Mouse (Mus musculus): ENCODE results near the gene Nav2. TPM values are rescaled to one million over a fixed set of nuclear protein-coding genes. Genes with fewer than 3 reads are reported as not detected.

Nav2 gene
- polyA plus RNA-seq, 1 experiment from 2014 or later = 6.0 TPM

DNA sequence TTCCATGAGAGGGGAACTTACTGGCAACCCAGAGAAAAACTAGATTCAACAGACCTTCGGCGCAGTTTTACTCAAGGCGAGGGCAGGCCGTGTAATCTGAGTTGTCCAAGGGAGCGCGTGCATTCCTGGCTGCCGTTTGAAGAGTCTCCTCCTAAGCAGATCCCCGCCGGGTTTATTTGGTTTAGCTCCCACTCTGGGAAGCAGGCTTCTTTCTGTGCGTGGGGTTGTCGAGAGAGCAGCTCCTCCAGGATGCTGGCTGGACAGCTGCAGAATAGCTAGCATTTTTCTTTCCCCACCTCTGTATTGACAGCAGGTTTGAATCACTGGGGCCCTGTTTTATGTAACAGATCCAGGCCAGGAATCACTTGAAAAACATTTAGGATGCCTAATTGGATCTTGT, 529.4 kb downstream of the Nav2 start:
- 12% methylated on average over 11 of the region's 11 CpGs for WGBS
- no peak overlapping the region for H3K9ac ChIP-seq (ENCODE audit: low read length)
- H3K9me3 ChIP-seq (ENCODE audit: control insufficient read depth, low read length) = no peaks in the 10 kb centered on the region
- H3K4me2 ChIP-seq (replicated peaks; ENCODE audit: low read depth) = no peak overlapping the region
- ATAC-seq (ENCODE audit: low FRiP score, low TSS enrichment) (0 out of 2 replicates have a peak, but pooled peaks have one; percentile 17), DNase-seq (ENCODE audit: low spot score) (peak; percentile 33)
- no peak overlapping the region for H3K4me3 ChIP-seq (ENCODE audit: low read depth, low read length)
- H3K27ac ChIP-seq (replicated peaks) = no peak overlapping the region; the same call in 1 of the 2 replicates
- 0 out of 2 replicates have a peak, but pooled peaks cover 4% of the 10 kb centered on the region for H3K4me1 ChIP-seq (replicated peaks; ENCODE audit: control insufficient read depth, insufficient read depth)
- H3K36me3 ChIP-seq (ENCODE audit: control insufficient read depth, insufficient read depth, low read length) = no peaks in the 10 kb centered on the region
- no peak for TF ChIP-seq CTCF (IDR thresholded peaks at IDR 0.05; ENCODE audit: low read depth)
- no peak for TF ChIP-seq EP300 (optimal IDR thresholded peaks at IDR 0.05)
- H3K27me3 ChIP-seq (ENCODE audit: control insufficient read depth, insufficient read depth, low read length) = no peaks in the 10 kb centered on the region

DNA sequence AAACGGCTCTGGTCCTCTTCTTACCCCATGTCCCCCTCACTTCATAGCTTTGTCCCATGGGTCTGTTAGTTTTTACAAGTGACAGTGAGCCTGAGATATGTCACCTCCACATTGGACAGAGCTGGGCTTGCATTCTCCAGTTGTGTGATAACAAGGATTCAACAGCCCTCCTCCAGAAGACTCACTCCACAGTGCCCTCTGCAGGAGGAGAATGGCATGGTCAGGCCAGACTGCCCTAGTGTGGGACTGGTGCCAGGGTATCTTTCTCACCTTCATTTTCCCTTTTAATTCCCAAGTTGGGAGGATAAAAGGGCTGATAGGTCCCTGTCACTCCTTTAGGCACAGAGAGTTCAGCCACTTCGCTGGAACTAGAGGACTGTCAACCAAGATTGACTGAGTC, 530.6 kb downstream of the Nav2 start:
- no peaks in the 10 kb centered on the region for H3K36me3 ChIP-seq (ENCODE audit: control insufficient read depth, insufficient read depth, low read length)
- WGBS = 70% methylated on average over 2 of the region's 2 CpGs
- TF ChIP-seq CTCF (IDR thresholded peaks at IDR 0.05; ENCODE audit: low read depth) = peak; percentile 73
- no peak for TF ChIP-seq EP300 (optimal IDR thresholded peaks at IDR 0.05)
- H3K9me3 ChIP-seq (ENCODE audit: control insufficient read depth, low read length) = no peaks in the 10 kb centered on the region
- H3K4me3 ChIP-seq (ENCODE audit: low read depth, low read length) = no peak overlapping the region
- H3K27ac ChIP-seq (replicated peaks) = no peak overlapping the region
- DNase-seq (ENCODE audit: low spot score) = peak; percentile 56
- H3K4me1 ChIP-seq (replicated peaks; ENCODE audit: control insufficient read depth, insufficient read depth) = 0 out of 2 replicates have a peak, but pooled peaks cover 4% of the 10 kb centered on the region
- 0 out of 2 replicates have a peak overlapping the region, but pooled peaks have one; percentile 13 for H3K9ac ChIP-seq (ENCODE audit: low read length)
- ATAC-seq (ENCODE audit: low FRiP score, low TSS enrichment) = peak; percentile 19; the same call in 1 of the 2 replicates
- no peak overlapping the region for H3K4me2 ChIP-seq (replicated peaks; ENCODE audit: low read depth)
- no peaks in the 10 kb centered on the region for H3K27me3 ChIP-seq (ENCODE audit: control insufficient read depth, insufficient read depth, low read length)

DNA sequence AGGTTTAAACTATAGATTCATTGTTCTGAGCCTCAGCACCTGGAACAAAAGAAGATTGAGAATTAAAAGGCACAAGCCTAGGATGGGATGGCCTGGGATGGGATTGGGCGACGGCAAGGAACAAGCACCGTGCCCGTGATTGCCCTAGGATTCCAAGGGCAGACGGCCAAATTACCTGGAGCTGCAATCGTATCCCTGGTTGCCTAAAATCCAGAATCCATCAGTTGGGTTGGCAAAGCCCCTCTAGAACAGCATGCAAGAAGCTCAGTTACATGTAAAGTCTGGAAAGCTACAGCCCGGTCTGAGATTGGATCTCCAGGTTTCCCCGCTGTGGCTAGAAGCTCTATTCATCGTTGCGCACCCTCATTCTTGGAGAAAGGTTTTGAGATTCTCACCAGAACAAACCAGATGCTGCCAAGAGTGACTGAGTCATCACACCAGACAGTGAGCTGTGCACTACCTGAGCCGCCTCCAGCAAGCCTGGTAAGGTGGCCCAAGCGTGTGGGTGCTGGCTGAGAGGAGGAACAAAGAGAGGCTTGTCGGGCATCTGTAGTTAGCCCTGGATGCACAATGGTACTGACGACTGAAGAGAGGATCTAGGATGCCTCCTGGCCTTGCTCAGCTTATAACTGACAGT, 531.9 kb downstream of the Nav2 start:
- no peak for DNase-seq (ENCODE audit: low spot score)
- Histone ChIP-seq H3K4me1 (replicated peaks; ENCODE audit: control insufficient read depth, insufficient read depth) (0 out of 2 replicates have a peak, but pooled peaks cover 7% of the 10 kb centered on the region), H3K4me3 (ENCODE audit: low read depth, low read length) (no peak overlapping the region), H3K36me3 (ENCODE audit: control insufficient read depth, insufficient read depth, low read length) (no peaks in the 10 kb centered on the region), H3K27ac (replicated peaks) (no peak overlapping the region), H3K9me3 (ENCODE audit: control insufficient read depth, low read length) (no peaks in the 10 kb centered on the region), H3K27me3 (ENCODE audit: control insufficient read depth, insufficient read depth, low read length) (no peaks in the 10 kb centered on the region), H3K4me2 (replicated peaks; ENCODE audit: low read depth) (no peak overlapping the region), H3K9ac (ENCODE audit: low read length) (no peak overlapping the region)
- TF ChIP-seq EP300 (optimal IDR thresholded peaks at IDR 0.05) (no peak), CTCF (IDR thresholded peaks at IDR 0.05; ENCODE audit: low read depth) (no peak)
- ATAC-seq (ENCODE audit: low FRiP score, low TSS enrichment) = no peak
- 81% methylated on average over 14 of the region's 14 CpGs for WGBS

DNA sequence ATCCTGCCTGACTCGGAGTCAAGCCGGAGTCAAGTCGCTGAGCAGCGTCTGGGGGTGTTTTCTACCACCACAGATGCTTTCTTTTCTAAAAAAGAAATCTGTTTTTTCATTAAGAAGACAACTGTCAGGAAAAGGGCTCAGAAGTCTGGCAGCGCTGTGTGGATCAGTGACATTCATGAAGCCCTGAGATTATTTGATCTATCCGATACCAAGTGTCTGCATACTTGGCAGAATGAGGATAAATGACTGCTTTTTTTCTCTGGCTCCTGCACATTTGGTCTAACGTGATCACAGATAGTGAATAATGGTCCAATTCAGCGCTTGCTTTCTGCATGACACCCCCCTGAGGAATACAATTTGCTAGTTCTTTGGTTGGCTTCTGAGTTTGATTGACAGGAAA, 533.7 kb downstream of the Nav2 start:
- Histone ChIP-seq H3K27ac (replicated peaks) (no peak overlapping the region), H3K9ac (ENCODE audit: low read length) (no peak overlapping the region), H3K36me3 (ENCODE audit: control insufficient read depth, insufficient read depth, low read length) (no peaks in the 10 kb centered on the region), H3K27me3 (ENCODE audit: control insufficient read depth, insufficient read depth, low read length) (no peaks in the 10 kb centered on the region), H3K9me3 (ENCODE audit: control insufficient read depth, low read length) (no peaks in the 10 kb centered on the region), H3K4me2 (replicated peaks; ENCODE audit: low read depth) (no peak overlapping the region), H3K4me3 (ENCODE audit: low read depth, low read length) (no peak overlapping the region), H3K4me1 (replicated peaks; ENCODE audit: control insufficient read depth, insufficient read depth) (0 out of 2 replicates have a peak, but pooled peaks cover 2% of the 10 kb centered on the region)
- WGBS = 47% methylated on average over 8 of the region's 8 CpGs
- ATAC-seq (ENCODE audit: low FRiP score, low TSS enrichment) (no peak), DNase-seq (ENCODE audit: low spot score) (no peak)
- TF ChIP-seq EP300 (optimal IDR thresholded peaks at IDR 0.05) (no peak), CTCF (IDR thresholded peaks at IDR 0.05; ENCODE audit: low read depth) (no peak)

DNA sequence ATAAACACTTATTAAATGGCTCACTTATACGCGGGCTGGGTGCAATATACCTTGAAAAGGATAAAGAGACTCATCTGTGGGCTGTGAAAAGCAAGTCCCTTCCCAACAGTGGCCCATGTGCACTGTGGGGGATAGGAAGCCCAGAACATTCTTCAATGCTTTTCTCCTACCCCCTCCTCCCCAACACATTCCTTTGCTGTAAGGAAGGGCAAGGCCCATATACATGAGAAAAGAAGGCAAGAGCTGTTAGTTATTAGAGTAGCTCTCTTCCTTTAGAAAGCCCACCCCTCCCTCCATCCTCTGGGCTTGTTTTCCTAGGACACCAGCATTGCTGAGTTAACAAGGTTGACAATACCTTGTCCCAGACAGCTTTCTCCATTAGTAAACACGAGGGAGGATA, 540.1 kb downstream of the Nav2 start:
- WGBS = 62% methylated on average over 3 of the region's 3 CpGs
- no peaks in the 10 kb centered on the region for H3K36me3 ChIP-seq (ENCODE audit: control insufficient read depth, insufficient read depth, low read length)
- H3K4me3 ChIP-seq (ENCODE audit: low read depth, low read length) = no peak overlapping the region
- DNase-seq (ENCODE audit: low spot score) (no peak), ATAC-seq (ENCODE audit: low FRiP score, low TSS enrichment) (no peak)
- H3K4me1 ChIP-seq (replicated peaks; ENCODE audit: control insufficient read depth, insufficient read depth) = 0 out of 2 replicates have a peak, but pooled peaks cover 2% of the 10 kb centered on the region
- H3K9ac ChIP-seq (ENCODE audit: low read length) = no peak overlapping the region
- H3K4me2 ChIP-seq (replicated peaks; ENCODE audit: low read depth) = no peak overlapping the region
- H3K9me3 ChIP-seq (ENCODE audit: control insufficient read depth, low read length) = no peaks in the 10 kb centered on the region
- no peak for TF ChIP-seq EP300 (optimal IDR thresholded peaks at IDR 0.05)
- no peak for TF ChIP-seq CTCF (IDR thresholded peaks at IDR 0.05; ENCODE audit: low read depth)
- no peaks in the 10 kb centered on the region for H3K27me3 ChIP-seq (ENCODE audit: control insufficient read depth, insufficient read depth, low read length)
- no peak overlapping the region for H3K27ac ChIP-seq (replicated peaks)
